Mouse (Mus musculus) brain, embryonic 14.5 days (tissue): ENCODE results near the gene Tarbp2. TPM values are rescaled to one million over a fixed set of nuclear protein-coding genes. Genes with fewer than 3 reads are reported as not detected.
A peak's percentile ranks its signal among the peaks of the same experiment; 100 is the strongest.

Experiments used
- DNase-seq: peaks from one replicate; pipeline ENCODE4 v3.0.0-alpha.2; 2011; ENCODE audit warnings: low read depth
- CTCF ChIP-seq: fragments of 200-500 bp; IDR thresholded peaks from 2 replicates; pipeline ENCODE4 v1.5.1; 2012; ENCODE audit warnings: inconsistent platforms, mild to moderate bottlenecking, moderate library complexity, borderline replicate concordance; ENCODE audit not compliant: insufficient read depth, insufficient read length; ENCODE audit errors: extremely low read depth
- POLR2A ChIP-seq: fragments of 200-500 bp; IDR thresholded peaks from 2 replicates; pipeline ENCODE4 v1.6.1; 2012; ENCODE audit warnings: mild to moderate bottlenecking, inconsistent platforms, borderline replicate concordance; ENCODE audit not compliant: poor library complexity, insufficient read depth, insufficient read length, severe bottlenecking; ENCODE audit errors: extremely low read depth
- polyA plus RNA-seq: library from polyadenylated mRNA; depleted of rRNA; stranded (reverse); fragments of >200 nt; gene quantifications from 2 replicates; pipeline ENCODE4 v1.2.3, GENCODE M21; 2012

The Tarbp2 gene
- polyA plus RNA-seq, 1 experiment, result 126 TPM

- TF ChIP-seq CTCF, result no peak
- no peak for TF ChIP-seq POLR2A
- no peak for DNase-seq
These were observed 10.4 kb upstream of the Tarbp2 start for GRCm38 (mm10) chr15:102507561-102507960.

GRCm38 (mm10) chr15:102508336-102508735, 9.7 kb upstream of the Tarbp2 start:
- no peak for TF ChIP-seq POLR2A
- TF ChIP-seq CTCF, result no peak
- no peak for DNase-seq

- DNase-seq, result peak; percentile 71
These were observed 7.9 kb upstream of the Tarbp2 start for GRCm38 (mm10) chr15:102510110-102510509.

GRCm38 (mm10) chr15:102510590-102511284, 7.3 kb upstream of the Tarbp2 start:
- peak; percentile 98 for DNase-seq
- TF ChIP-seq POLR2A (0 out of 2 replicates have a peak, but pooled peaks have one; percentile 1), CTCF (no peak)

More at GRCm38 (mm10) chr15:102510110-102510509, 7.9 kb upstream of the Tarbp2 start:
- TF ChIP-seq POLR2A, result no peak
- TF ChIP-seq CTCF, result no peak

- peak; percentile 50 for DNase-seq
- TF ChIP-seq POLR2A, result no peak
- TF ChIP-seq CTCF, result no peak
These were observed 6.6 kb upstream of the Tarbp2 start for GRCm38 (mm10) chr15:102511285-102511833.

GRCm38 (mm10) chr15:102512010-102512409, 6.0 kb upstream of the Tarbp2 start:
- peak; percentile 9 for DNase-seq
- no peak for TF ChIP-seq POLR2A
- no peak for TF ChIP-seq CTCF

GRCm38 (mm10) chr15:102512471-102512870, 5.5 kb upstream of the Tarbp2 start:
- TF ChIP-seq CTCF, result no peak
- TF ChIP-seq POLR2A, result no peak
- DNase-seq, result no peak

GRCm38 (mm10) chr15:102513004-102513403, 5.0 kb upstream of the Tarbp2 start:
- DNase-seq, result no peak
- TF ChIP-seq CTCF, result no peak
- TF ChIP-seq POLR2A, result no peak

- TF ChIP-seq CTCF (no peak), POLR2A (no peak)
- DNase-seq, result no peak
These were observed 2.7 kb upstream of the Tarbp2 start for GRCm38 (mm10) chr15:102515261-102515660.

GRCm38 (mm10) chr15:102515791-102516190, 2.2 kb upstream of the Tarbp2 start:
- DNase-seq, result no peak
- no peak for TF ChIP-seq POLR2A
- no peak for TF ChIP-seq CTCF

- TF ChIP-seq CTCF, result no peak
- no peak for TF ChIP-seq POLR2A
- no peak for DNase-seq
These were observed 1.7 kb upstream of the Tarbp2 start for GRCm38 (mm10) chr15:102516293-102516692.

- no peak; the same call in 1 of the 2 replicates for TF ChIP-seq CTCF
- TF ChIP-seq POLR2A, result peak; percentile 58; the same call in 1 of the 2 replicates
- DNase-seq, result peak; percentile 86
These were observed 1.1 kb upstream of the Tarbp2 start, which contains the start of gene Map3k12 for GRCm38 (mm10) chr15:102516728-102517404. Gene Map3k12 (minus strand): TSS chr15:102517064.

GRCm38 (mm10) chr15:102517631-102517975, 389 bp upstream of the Tarbp2 start:
- DNase-seq, result no peak
- TF ChIP-seq CTCF (no peak), POLR2A (peak; percentile 20; the same call in 1 of the 2 replicates)
